Mouse (Mus musculus): ENCODE measurements around the gene Trak1.

Gene Trak1

GRCm38 (mm10) chr9:121381678-121382297, 84.5 kb downstream of the Trak1 start:
- Histone ChIP-seq H3K4me1 (replicated peaks; ENCODE audit: low read depth, low read length) (peaks cover 54% of the 10 kb centered on the region), H3K9me3 (ENCODE audit: low read length) (peaks cover 23% of the 10 kb centered on the region), H3K27me3 (ENCODE audit: insufficient read depth, low read length) (no peaks in the 10 kb centered on the region), H3K4me3 (replicated peaks; ENCODE audit: low read length) (no peak overlapping the region), H3K36me3 (ENCODE audit: insufficient read depth, low read length) (peaks cover 41% of the 10 kb centered on the region)
- TF ChIP-seq NANOG (IDR thresholded peaks at IDR 0.05; ENCODE audit: borderline replicate concordance, low read length) (no peak), CTCF (conservative IDR thresholded peaks at IDR 0.05; ENCODE audit: low read length) (no peak), POU5F1 (IDR thresholded peaks at IDR 0.05; ENCODE audit: borderline replicate concordance, low read length) (no peak)

GRCm38 (mm10) chr9:121382568-121382967, 85.3 kb downstream of the Trak1 start:
- Histone ChIP-seq H3K4me1 (replicated peaks; ENCODE audit: low read depth, low read length) (peaks cover 52% of the 10 kb centered on the region), H3K36me3 (ENCODE audit: insufficient read depth, low read length) (peaks cover 42% of the 10 kb centered on the region), H3K4me3 (replicated peaks; ENCODE audit: low read length) (no peak overlapping the region), H3K27me3 (ENCODE audit: insufficient read depth, low read length) (no peaks in the 10 kb centered on the region), H3K9me3 (ENCODE audit: low read length) (peaks cover 23% of the 10 kb centered on the region)
- TF ChIP-seq NANOG (IDR thresholded peaks at IDR 0.05; ENCODE audit: borderline replicate concordance, low read length) = no peak
- TF ChIP-seq POU5F1 (IDR thresholded peaks at IDR 0.05; ENCODE audit: borderline replicate concordance, low read length) = no peak
- TF ChIP-seq CTCF (conservative IDR thresholded peaks at IDR 0.05; ENCODE audit: low read length) = no peak

- H3K27me3 ChIP-seq (ENCODE audit: insufficient read depth, low read length) = no peaks in the 10 kb centered on the region
Observed at GRCm38 (mm10) chr9:121383180-121383586, 85.9 kb downstream of the Trak1 start.

GRCm38 (mm10) chr9:121384620-121385019, 87.3 kb downstream of the Trak1 start:
- no peaks in the 10 kb centered on the region for H3K27me3 ChIP-seq (ENCODE audit: insufficient read depth, low read length)
- no peak for TF ChIP-seq POU5F1 (IDR thresholded peaks at IDR 0.05; ENCODE audit: borderline replicate concordance, low read length)
- H3K4me1 ChIP-seq (replicated peaks; ENCODE audit: low read depth, low read length) = peaks cover 61% of the 10 kb centered on the region
- H3K36me3 ChIP-seq (ENCODE audit: insufficient read depth, low read length) = peaks cover 29% of the 10 kb centered on the region
- peak overlapping the region; percentile 60 for H3K4me3 ChIP-seq (replicated peaks; ENCODE audit: low read length)
- peaks cover 12% of the 10 kb centered on the region for H3K9me3 ChIP-seq (ENCODE audit: low read length)

More at GRCm38 (mm10) chr9:121383180-121383586, 85.9 kb downstream of the Trak1 start:
- TF ChIP-seq NANOG (IDR thresholded peaks at IDR 0.05; ENCODE audit: borderline replicate concordance, low read length) = no peak
- no peak for TF ChIP-seq CTCF (conservative IDR thresholded peaks at IDR 0.05; ENCODE audit: low read length)
- TF ChIP-seq POU5F1 (IDR thresholded peaks at IDR 0.05; ENCODE audit: borderline replicate concordance, low read length) = no peak
- Histone ChIP-seq H3K4me3 (replicated peaks; ENCODE audit: low read length) (no peak overlapping the region), H3K36me3 (ENCODE audit: insufficient read depth, low read length) (peaks cover 36% of the 10 kb centered on the region), H3K4me1 (replicated peaks; ENCODE audit: low read depth, low read length) (peaks cover 52% of the 10 kb centered on the region), H3K9me3 (ENCODE audit: low read length) (peaks cover 17% of the 10 kb centered on the region)

GRCm38 (mm10) chr9:121385091-121385748, 87.9 kb downstream of the Trak1 start:
- Histone ChIP-seq H3K9me3 (ENCODE audit: low read length) (peaks cover 12% of the 10 kb centered on the region), H3K27me3 (ENCODE audit: insufficient read depth, low read length) (no peaks in the 10 kb centered on the region), H3K4me3 (replicated peaks; ENCODE audit: low read length) (peak overlapping the region; percentile 60), H3K36me3 (ENCODE audit: insufficient read depth, low read length) (peaks cover 30% of the 10 kb centered on the region), H3K4me1 (replicated peaks; ENCODE audit: low read depth, low read length) (peaks cover 66% of the 10 kb centered on the region)
- no peak for TF ChIP-seq NANOG (IDR thresholded peaks at IDR 0.05; ENCODE audit: borderline replicate concordance, low read length)
- TF ChIP-seq CTCF (conservative IDR thresholded peaks at IDR 0.05; ENCODE audit: low read length) = peak; percentile 86
- no peak for TF ChIP-seq POU5F1 (IDR thresholded peaks at IDR 0.05; ENCODE audit: borderline replicate concordance, low read length)

GRCm38 (mm10) chr9:121385749-121386350, 88.5 kb downstream of the Trak1 start:
- peaks cover 27% of the 10 kb centered on the region for H3K36me3 ChIP-seq (ENCODE audit: insufficient read depth, low read length)
- H3K27me3 ChIP-seq (ENCODE audit: insufficient read depth, low read length) = no peaks in the 10 kb centered on the region
- H3K4me3 ChIP-seq (replicated peaks; ENCODE audit: low read length) = peak overlapping the region; percentile 45
- peaks cover 64% of the 10 kb centered on the region for H3K4me1 ChIP-seq (replicated peaks; ENCODE audit: low read depth, low read length)
- H3K9me3 ChIP-seq (ENCODE audit: low read length) = peaks cover 12% of the 10 kb centered on the region
- TF ChIP-seq POU5F1 (IDR thresholded peaks at IDR 0.05; ENCODE audit: borderline replicate concordance, low read length) (no peak), NANOG (IDR thresholded peaks at IDR 0.05; ENCODE audit: borderline replicate concordance, low read length) (no peak), CTCF (conservative IDR thresholded peaks at IDR 0.05; ENCODE audit: low read length) (no peak)

GRCm38 (mm10) chr9:121387539-121388272, 90.4 kb downstream of the Trak1 start:
- Histone ChIP-seq H3K4me1 (replicated peaks; ENCODE audit: low read depth, low read length) (peaks cover 72% of the 10 kb centered on the region), H3K27me3 (ENCODE audit: insufficient read depth, low read length) (no peaks in the 10 kb centered on the region), H3K9me3 (ENCODE audit: low read length) (peaks cover under 1% of the 10 kb centered on the region; the same call in 1 of the 2 replicates), H3K4me3 (replicated peaks; ENCODE audit: low read length) (no peak overlapping the region), H3K36me3 (ENCODE audit: insufficient read depth, low read length) (peaks cover 26% of the 10 kb centered on the region)
- no peak for TF ChIP-seq CTCF (conservative IDR thresholded peaks at IDR 0.05; ENCODE audit: low read length)
- TF ChIP-seq POU5F1 (IDR thresholded peaks at IDR 0.05; ENCODE audit: borderline replicate concordance, low read length) = no peak
- no peak for TF ChIP-seq NANOG (IDR thresholded peaks at IDR 0.05; ENCODE audit: borderline replicate concordance, low read length)

Data from E14TG2a.4 (cell line).